Mouse (Mus musculus) erythroblast, embryonic 14.5 days (primary cell): ENCODE data around the gene 2010111I01Rik.

Source experiments
- GATA1 ChIP-seq: IDR thresholded peaks from 2 replicates; pipeline ENCODE4 v1.6.1; 2012; ENCODE audit warnings: low read length, inconsistent platforms, mixed read lengths
- TAL1 ChIP-seq: IDR thresholded peaks from 3 replicates; pipeline ENCODE4 v1.6.1; 2012; ENCODE audit warnings: low read length, inconsistent platforms, mixed read lengths

- TF ChIP-seq GATA1 (no peak), TAL1 (no peak)
These were observed 171.3 kb downstream of the 2010111I01Rik start for GRCm38 (mm10) chr13:63135994-63136393.
